Mouse (Mus musculus) embryonic fibroblast, embryonic 13.5 days (primary cell): ENCODE results near the gene Ergic1.

Experiments used
- CTCF ChIP-seq: IDR thresholded peaks from 2 replicates; pipeline ENCODE4 v1.5.1; 2011; ENCODE audit warnings: mild to moderate bottlenecking, control low read depth, low read length, moderate library complexity, borderline replicate concordance; ENCODE audit not compliant: insufficient read depth
- POLR2A ChIP-seq: IDR thresholded peaks from 2 replicates; pipeline ENCODE4 v1.6.1; 2011; ENCODE audit warnings: low read depth, mild to moderate bottlenecking, control low read depth, low read length, moderate library complexity

- TF ChIP-seq CTCF (no peak), POLR2A (no peak)
Measured at GRCm38 (mm10) chr17:26512961-26513360, 48.3 kb upstream of the Ergic1 start.
